Mouse (Mus musculus) forelimb bud, embryonic 11.5 days (tissue): Measurements from ENCODE around the gene Slmap.

ENCODE experiments used
- DNase-seq: peaks from one replicate; pipeline ENCODE4 v3.0.0-alpha.2; 2012; ENCODE audit warnings: low read depth, low spot score

The Slmap gene

DNA sequence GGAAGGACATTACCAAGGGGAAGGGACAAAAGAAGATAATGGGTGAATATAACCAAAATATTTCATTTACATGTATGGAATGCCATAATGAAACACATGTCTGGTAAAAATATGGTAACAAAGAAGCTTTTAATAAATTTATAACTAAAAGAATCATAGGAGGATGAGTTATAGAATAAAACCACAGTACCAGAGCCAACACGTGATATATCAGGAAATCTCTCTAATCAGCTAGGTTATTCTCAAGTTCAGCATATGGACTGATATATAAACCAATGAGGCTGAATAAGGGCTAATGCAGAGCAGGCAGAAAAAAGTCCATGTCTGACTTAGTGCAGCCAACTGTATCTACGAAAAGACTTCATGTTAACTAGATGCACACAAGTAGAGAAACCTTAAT lies 58.3 kb downstream of the Slmap start:
- no peak for DNase-seq

DNA sequence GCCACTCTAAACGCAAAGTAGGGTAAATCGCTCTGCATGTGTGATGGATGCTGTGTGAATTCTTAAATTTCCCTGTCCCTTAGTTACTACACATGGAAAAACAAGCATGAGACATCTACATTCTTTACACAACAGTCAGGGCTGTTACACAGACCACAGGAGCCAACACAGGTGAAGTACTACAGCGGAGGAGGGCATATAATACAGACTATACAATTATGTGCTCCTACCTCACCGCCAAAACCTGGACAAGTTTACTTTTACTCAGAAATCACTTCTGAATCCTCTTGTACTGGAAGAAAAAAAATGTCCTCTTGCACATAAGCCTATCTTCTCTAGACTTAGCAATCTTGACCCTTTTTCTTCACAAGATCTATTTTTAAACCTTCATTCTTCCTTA lies 66.8 kb downstream of the Slmap start:
- DNase-seq: no peak

GRCm38 (mm10) chr14:26466544-26467125 lies 68.1 kb downstream of the Slmap start:
- DNase-seq: no peak

- DNase-seq: no peak
Measured at GRCm38 (mm10) chr14:26465898-26466297, 68.8 kb downstream of the Slmap start.

DNA sequence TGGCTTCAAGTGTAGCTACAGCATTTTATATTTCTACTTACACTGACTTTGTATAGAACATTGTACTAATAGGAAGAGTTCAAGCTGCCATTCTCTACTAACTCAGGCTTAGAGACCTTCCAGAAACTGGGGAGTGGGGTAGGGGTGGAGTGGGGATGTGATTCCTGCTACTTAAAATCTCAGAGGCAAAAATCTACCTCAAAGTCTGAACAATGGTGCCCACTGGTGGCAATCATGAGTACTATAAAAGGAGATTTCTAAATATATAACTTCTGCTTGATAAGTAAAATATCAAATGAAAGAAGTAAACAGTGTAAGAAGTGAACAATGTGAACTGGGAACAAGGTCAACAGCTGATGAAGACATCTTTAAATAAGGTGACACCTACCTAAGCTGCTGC lies 75.2 kb downstream of the Slmap start:
- DNase-seq: peak; percentile 9

GRCm38 (mm10) chr14:26454851-26455250 lies 79.9 kb downstream of the Slmap start:
- no peak for DNase-seq

- DNase-seq: no peak
Measured at GRCm38 (mm10) chr14:26450036-26450800, 84.5 kb downstream of the Slmap start.

GRCm38 (mm10) chr14:26448581-26448980 lies 86.2 kb downstream of the Slmap start:
- DNase-seq: no peak

DNA sequence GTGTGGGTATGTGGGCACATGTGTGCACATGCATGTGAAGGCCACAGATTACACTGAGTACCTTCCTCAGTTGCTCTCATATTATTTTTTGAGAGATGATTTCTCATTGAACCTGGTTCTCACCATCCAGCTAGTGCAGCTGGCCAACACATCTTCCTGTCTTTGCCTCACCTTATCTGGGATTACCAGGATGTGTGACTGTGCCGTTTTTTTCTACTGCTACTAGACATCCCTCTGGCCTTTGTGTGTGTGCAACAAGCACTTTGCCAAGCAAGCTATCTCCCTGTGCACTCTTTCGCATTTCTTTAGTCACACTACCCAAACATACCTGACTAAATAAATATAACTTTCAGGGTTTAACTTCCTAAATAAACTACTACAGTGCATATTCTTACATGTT lies 87.5 kb downstream of the Slmap start:
- no peak for DNase-seq

DNA sequence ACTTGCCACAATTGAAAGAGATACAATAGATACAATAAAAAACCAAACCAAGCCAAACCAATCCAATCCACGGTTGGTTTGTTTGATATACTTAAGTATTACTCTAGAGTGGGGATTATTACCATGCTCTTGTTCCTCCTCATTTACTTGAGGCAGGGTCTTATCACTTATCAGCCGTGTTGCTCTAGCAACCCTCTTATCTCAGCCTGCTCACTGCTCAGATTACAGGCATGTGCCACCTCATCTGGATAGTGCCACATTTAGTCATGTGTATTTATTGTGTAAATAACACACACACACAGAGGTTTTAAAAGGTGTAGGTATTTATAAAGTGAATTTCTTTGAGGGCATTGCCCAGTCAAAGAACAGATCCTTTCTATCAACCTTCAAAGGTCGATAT lies 88.2 kb downstream of the Slmap start:
- DNase-seq: no peak

DNA sequence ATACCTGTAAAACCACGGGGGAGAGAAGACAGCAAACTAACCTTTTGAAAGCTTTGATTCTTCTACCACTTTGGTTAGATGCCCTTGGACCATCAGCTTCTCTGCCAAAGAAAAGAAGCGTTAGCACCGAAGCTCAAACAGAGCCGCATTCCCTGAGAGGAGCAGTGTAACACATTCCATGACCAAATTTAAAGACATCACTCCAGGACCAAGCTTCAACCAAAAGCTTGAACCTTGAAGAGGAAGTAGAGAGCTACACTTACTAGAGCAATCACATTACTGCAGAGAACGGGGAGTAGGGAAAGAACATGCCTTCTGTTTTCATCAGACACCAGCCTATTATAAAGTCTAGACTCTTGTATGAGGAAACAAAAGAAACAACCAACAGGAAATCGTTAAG lies 92.2 kb downstream of the Slmap start:
- DNase-seq: no peak

DNA sequence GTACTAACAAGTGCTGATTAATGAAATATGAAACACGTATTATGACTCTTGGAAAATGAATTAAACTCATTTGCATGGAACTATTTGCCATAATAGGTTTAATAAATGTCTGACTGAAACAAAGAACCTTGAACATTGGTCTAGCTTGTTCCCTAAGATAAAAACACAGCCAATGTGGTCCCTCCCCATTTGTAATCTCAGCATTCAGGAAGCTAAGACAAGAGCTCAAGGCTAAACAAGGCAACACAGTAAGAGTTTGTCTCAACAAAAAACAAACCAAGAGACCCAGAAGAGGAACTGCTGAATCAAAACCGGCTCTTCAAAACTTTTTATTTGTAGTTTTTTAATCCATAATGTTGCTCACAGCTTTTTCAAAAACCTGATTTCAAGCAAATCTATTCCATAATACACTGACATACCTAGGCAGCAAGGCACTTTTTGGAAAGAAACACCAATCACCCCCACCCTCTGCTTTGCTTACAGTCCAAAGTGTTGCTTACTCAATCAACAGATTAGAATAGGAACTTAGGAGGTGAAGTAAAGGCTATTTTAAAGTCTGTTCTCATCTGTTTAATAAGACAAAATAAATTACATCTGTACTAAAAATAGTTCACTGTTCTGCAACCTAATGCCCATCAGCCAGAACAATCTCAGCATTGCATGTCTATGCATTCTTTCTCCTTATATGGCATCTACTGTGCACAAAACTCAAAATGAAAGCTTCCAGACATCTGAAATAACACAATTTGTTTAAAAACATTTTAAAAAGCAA lies 93.5 kb downstream of the Slmap start:
- no peak for DNase-seq

DNA sequence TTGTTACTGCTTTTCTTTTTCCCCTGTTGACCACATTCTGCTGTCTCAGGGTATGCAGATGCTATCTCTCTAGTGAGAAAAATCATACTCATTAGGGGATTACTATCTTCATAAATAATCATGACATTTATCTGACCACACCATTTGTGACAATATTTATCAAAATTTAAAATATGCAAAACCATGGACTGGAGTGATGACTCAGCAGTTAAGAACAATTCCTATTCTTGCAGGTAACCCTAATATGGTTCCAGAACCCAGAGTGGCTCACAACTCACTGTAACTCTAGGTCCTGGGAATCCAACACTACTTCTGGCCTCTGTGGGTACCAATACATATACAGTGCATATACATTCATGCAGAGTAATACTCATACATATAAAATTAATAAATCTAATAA lies 94.7 kb downstream of the Slmap start:
- no peak for DNase-seq

GRCm38 (mm10) chr14:26437771-26438170 lies 97.0 kb downstream of the Slmap start:
- DNase-seq: no peak

GRCm38 (mm10) chr14:26436304-26436703 lies 98.4 kb downstream of the Slmap start:
- DNase-seq: no peak

GRCm38 (mm10) chr14:26432320-26432719 lies 102.4 kb downstream of the Slmap start:
- DNase-seq: no peak

DNA sequence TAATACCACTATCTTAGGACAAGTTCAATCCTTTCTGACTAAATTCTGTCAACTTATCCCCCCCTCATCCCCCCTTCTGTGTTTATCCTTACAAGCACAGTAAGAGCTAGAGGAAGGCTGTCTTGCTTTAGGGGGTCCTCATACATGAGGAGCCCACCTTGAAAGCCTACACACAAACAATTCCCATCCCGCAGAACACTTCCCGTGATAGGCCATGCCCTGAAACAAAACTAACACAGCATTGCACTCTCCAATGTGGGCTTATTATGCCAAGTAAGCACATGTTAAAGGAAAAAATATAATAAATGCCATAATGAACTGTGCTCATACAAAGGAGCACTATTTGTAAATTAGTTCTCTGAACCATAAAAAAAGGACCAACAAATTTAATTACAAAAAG lies 102.8 kb downstream of the Slmap start:
- DNase-seq: no peak

- DNase-seq: no peak
Measured at GRCm38 (mm10) chr14:26420231-26420630, 114.5 kb downstream of the Slmap start.

DNA sequence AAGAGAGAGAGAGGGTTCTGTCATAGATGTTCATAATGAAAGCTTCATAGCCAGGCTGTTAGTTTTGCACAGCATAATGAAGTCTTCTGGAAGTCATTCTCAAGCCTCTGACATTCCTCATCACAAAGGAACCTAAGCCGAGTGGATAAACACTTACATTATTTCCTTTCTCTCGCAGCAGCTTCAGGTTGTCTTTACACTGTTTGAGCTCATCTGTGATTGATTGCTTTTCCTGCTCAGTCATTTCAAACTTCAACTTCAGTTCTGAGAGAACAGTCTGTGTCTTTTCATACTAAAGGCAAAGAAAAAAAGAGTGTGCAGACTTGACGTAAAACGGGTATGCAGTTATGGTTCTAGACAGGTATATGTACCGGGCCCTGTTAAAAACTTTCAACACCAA lies 116.8 kb downstream of the Slmap start:
- DNase-seq: peak; percentile 42

GRCm38 (mm10) chr14:26417088-26417487 lies 117.6 kb downstream of the Slmap start:
- no peak for DNase-seq

- DNase-seq: no peak
Measured at GRCm38 (mm10) chr14:26413581-26413980, 121.2 kb downstream of the Slmap start.

DNA sequence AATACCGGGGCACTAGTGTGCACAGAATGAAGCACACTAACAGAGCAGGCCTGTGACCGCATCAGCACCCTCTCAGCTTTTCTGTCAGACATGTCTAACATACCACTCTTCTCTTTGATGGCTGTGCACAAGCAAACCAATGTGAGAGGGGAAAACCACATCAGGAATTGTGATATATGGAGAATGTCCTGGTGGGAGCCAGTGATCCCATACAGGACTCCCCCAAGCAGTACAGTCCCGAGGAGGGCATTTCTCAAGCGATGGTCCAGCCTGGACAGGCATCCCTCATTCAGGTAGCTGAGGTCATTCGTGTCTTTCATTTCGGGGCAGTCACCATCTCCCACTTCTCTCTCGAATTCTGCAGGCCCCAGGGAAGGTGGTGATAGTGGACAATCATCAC lies 128.0 kb downstream of the Slmap start:
- no peak for DNase-seq
